Mouse (Mus musculus): ENCODE results near the gene Blnk. TPM values are rescaled to one million over a fixed set of nuclear protein-coding genes. Genes with fewer than 3 reads are reported as not detected.
A peak's percentile ranks its signal among the peaks of the same experiment; 100 is the strongest.

Gene Blnk
- total RNA-seq, 2 experiments from 2014 or later: 0.78 to 0.93 TPM

- DNase-seq (ENCODE audit: low spot score in 2 of 2): peak in 1 of 2 experiments; percentile 5
Measured at GRCm38 (mm10) chr19:40970301-40970700, 24.0 kb downstream of the Blnk start.

- DNase-seq (ENCODE audit: low spot score in 2 of 2): no peak
Measured at GRCm38 (mm10) chr19:40964936-40965850, 29.1 kb downstream of the Blnk start.

- DNase-seq (ENCODE audit: low spot score in 2 of 2): no peak
Measured at GRCm38 (mm10) chr19:40964367-40964891, 29.9 kb downstream of the Blnk start.

- DNase-seq (ENCODE audit: low spot score in 2 of 2): peak; percentile 32 to 43
Measured at GRCm38 (mm10) chr19:40962988-40963387, 31.3 kb downstream of the Blnk start.

GRCm38 (mm10) chr19:40958981-40959380, 35.4 kb downstream of the Blnk start:
- no peak for DNase-seq (ENCODE audit: low spot score in 2 of 2)

- DNase-seq (ENCODE audit: low spot score in 2 of 2): no peak
Measured at GRCm38 (mm10) chr19:40946937-40947577, 47.3 kb downstream of the Blnk start.

GRCm38 (mm10) chr19:40943552-40943951, 50.8 kb downstream of the Blnk start:
- no peak for DNase-seq (ENCODE audit: low spot score in 2 of 2)

GRCm38 (mm10) chr19:40936038-40936437, 58.3 kb downstream of the Blnk start:
- no peak for DNase-seq (ENCODE audit: low spot score in 2 of 2)

GRCm38 (mm10) chr19:40935376-40935775, 59.0 kb downstream of the Blnk start:
- no peak for DNase-seq (ENCODE audit: low spot score in 2 of 2)

GRCm38 (mm10) chr19:40931581-40932369, 62.6 kb downstream of the Blnk start:
- no peak for DNase-seq (ENCODE audit: low spot score in 2 of 2)

- DNase-seq (ENCODE audit: low spot score in 2 of 2): no peak
Measured at GRCm38 (mm10) chr19:40895393-40895703, 99.0 kb downstream of the Blnk start.

- peak; percentile 75 to 91 for DNase-seq (ENCODE audit: low spot score in 2 of 2)
Measured at GRCm38 (mm10) chr19:40894519-40895392, 99.6 kb downstream of the Blnk start, which contains the start of gene Zfp518a. Zfp518a (plus strand) TSS chr19:40894705.

- DNase-seq (ENCODE audit: low spot score in 2 of 2): no peak
Measured at GRCm38 (mm10) chr19:40894071-40894506, 100.2 kb downstream of the Blnk start.

- DNase-seq (ENCODE audit: low spot score in 2 of 2): no peak
Measured at GRCm38 (mm10) chr19:40888887-40889286, 105.4 kb downstream of the Blnk start.

GRCm38 (mm10) chr19:40881700-40882099, 112.6 kb downstream of the Blnk start:
- DNase-seq (ENCODE audit: low spot score in 2 of 2): no peak

Small RNA genes lying within 50 kb of the gene (microRNA-seq; reads per million reads assigned to microRNA genes)
- 0.63 reads per million for gene Mir8092

Other genes with a start within 250 kb of the Blnk start
- not detected for gene Cc2d2b, start 245.8 kb downstream of the Blnk start, total RNA-seq (2021)
- gene Ccnj, start 163.3 kb downstream of the Blnk start, total RNA-seq (2021): 1 to 10 TPM; 5.7 to 6.5 TPM
- 10 to 100 TPM in 1 of 2 experiments, 1 to 10 TPM in 1; 9.3 to 10.1 TPM for gene Zfp518a, start 99.8 kb downstream of the Blnk start, total RNA-seq (2021)
- under 1 TPM in 1 of 2 experiments, not detected in 1; 0.37 TPM for gene Dntt, start 34.7 kb upstream of the Blnk start, total RNA-seq (2021)
- gene Opalin, start 82.6 kb upstream of the Blnk start, total RNA-seq (2021): not detected
- under 1 TPM; 0.54 to 0.61 TPM for gene Tll2, start 212.3 kb upstream of the Blnk start, total RNA-seq (2021)

Measured in gastrocnemius, postnatal 4 days (tissue).